Mouse (Mus musculus): ENCODE results near the gene Ctnnb1. TPM values are rescaled to one million over a fixed set of nuclear protein-coding genes. Genes with fewer than 3 reads are reported as not detected.

Ctnnb1 gene
- total RNA-seq, 1 experiment from 2014 or later = 511 TPM

- no peak for ATAC-seq (ENCODE audit: extremely low read depth, insufficient number of reproducible peaks, low FRiP score, poor library complexity, severe bottlenecking)
Observed at GRCm38 (mm10) chr9:120951947-120952346, 22.9 kb downstream of the Ctnnb1 start.

GRCm38 (mm10) chr9:120958051-120958450 is 29.0 kb downstream of the Ctnnb1 start:
- ATAC-seq (ENCODE audit: extremely low read depth, insufficient number of reproducible peaks, low FRiP score, poor library complexity, severe bottlenecking) = no peak

- no peak for ATAC-seq (ENCODE audit: extremely low read depth, insufficient number of reproducible peaks, low FRiP score, poor library complexity, severe bottlenecking)
Observed at GRCm38 (mm10) chr9:120958560-120958959, 29.5 kb downstream of the Ctnnb1 start.

GRCm38 (mm10) chr9:120959225-120959624 is 30.2 kb downstream of the Ctnnb1 start:
- no peak for ATAC-seq (ENCODE audit: extremely low read depth, insufficient number of reproducible peaks, low FRiP score, poor library complexity, severe bottlenecking)

GRCm38 (mm10) chr9:120960611-120961010 is 31.6 kb downstream of the Ctnnb1 start:
- no peak for ATAC-seq (ENCODE audit: extremely low read depth, insufficient number of reproducible peaks, low FRiP score, poor library complexity, severe bottlenecking)

- no peak for ATAC-seq (ENCODE audit: extremely low read depth, insufficient number of reproducible peaks, low FRiP score, poor library complexity, severe bottlenecking)
Observed at GRCm38 (mm10) chr9:120961466-120961865, 32.5 kb downstream of the Ctnnb1 start.

GRCm38 (mm10) chr9:120961969-120962700 is 33.1 kb downstream of the Ctnnb1 start:
- ATAC-seq (ENCODE audit: extremely low read depth, insufficient number of reproducible peaks, low FRiP score, poor library complexity, severe bottlenecking) = peak; percentile 47; the same call in 1 of the 2 replicates

GRCm38 (mm10) chr9:120963104-120963503 is 34.1 kb downstream of the Ctnnb1 start:
- no peak for ATAC-seq (ENCODE audit: extremely low read depth, insufficient number of reproducible peaks, low FRiP score, poor library complexity, severe bottlenecking)

- no peak for ATAC-seq (ENCODE audit: extremely low read depth, insufficient number of reproducible peaks, low FRiP score, poor library complexity, severe bottlenecking)
Observed at GRCm38 (mm10) chr9:120963720-120964119, 34.7 kb downstream of the Ctnnb1 start.

- no peak for ATAC-seq (ENCODE audit: extremely low read depth, insufficient number of reproducible peaks, low FRiP score, poor library complexity, severe bottlenecking)
Observed at GRCm38 (mm10) chr9:120964224-120964623, 35.2 kb downstream of the Ctnnb1 start.

- no peak for ATAC-seq (ENCODE audit: extremely low read depth, insufficient number of reproducible peaks, low FRiP score, poor library complexity, severe bottlenecking)
Observed at GRCm38 (mm10) chr9:120965007-120965406, 36.0 kb downstream of the Ctnnb1 start.

- ATAC-seq (ENCODE audit: extremely low read depth, insufficient number of reproducible peaks, low FRiP score, poor library complexity, severe bottlenecking) = no peak
Observed at GRCm38 (mm10) chr9:120973026-120973515, 44.1 kb downstream of the Ctnnb1 start.

- ATAC-seq (ENCODE audit: extremely low read depth, insufficient number of reproducible peaks, low FRiP score, poor library complexity, severe bottlenecking) = no peak
Observed at GRCm38 (mm10) chr9:120974209-120974608, 45.2 kb downstream of the Ctnnb1 start.

- no peak for ATAC-seq (ENCODE audit: extremely low read depth, insufficient number of reproducible peaks, low FRiP score, poor library complexity, severe bottlenecking)
Observed at GRCm38 (mm10) chr9:120976158-120976557, 47.1 kb downstream of the Ctnnb1 start.

GRCm38 (mm10) chr9:120976856-120977255 is 47.8 kb downstream of the Ctnnb1 start:
- no peak for ATAC-seq (ENCODE audit: extremely low read depth, insufficient number of reproducible peaks, low FRiP score, poor library complexity, severe bottlenecking)

- ATAC-seq (ENCODE audit: extremely low read depth, insufficient number of reproducible peaks, low FRiP score, poor library complexity, severe bottlenecking) = no peak
Observed at GRCm38 (mm10) chr9:120981777-120982176, 52.8 kb downstream of the Ctnnb1 start.

GRCm38 (mm10) chr9:120983849-120984248 is 54.8 kb downstream of the Ctnnb1 start:
- ATAC-seq (ENCODE audit: extremely low read depth, insufficient number of reproducible peaks, low FRiP score, poor library complexity, severe bottlenecking) = no peak

- no peak for ATAC-seq (ENCODE audit: extremely low read depth, insufficient number of reproducible peaks, low FRiP score, poor library complexity, severe bottlenecking)
Observed at GRCm38 (mm10) chr9:120984509-120984908, 55.5 kb downstream of the Ctnnb1 start.

GRCm38 (mm10) chr9:120985009-120985408 is 56.0 kb downstream of the Ctnnb1 start:
- ATAC-seq (ENCODE audit: extremely low read depth, insufficient number of reproducible peaks, low FRiP score, poor library complexity, severe bottlenecking) = no peak

- no peak for ATAC-seq (ENCODE audit: extremely low read depth, insufficient number of reproducible peaks, low FRiP score, poor library complexity, severe bottlenecking)
Observed at GRCm38 (mm10) chr9:120985524-120985923, 56.5 kb downstream of the Ctnnb1 start.

- ATAC-seq (ENCODE audit: extremely low read depth, insufficient number of reproducible peaks, low FRiP score, poor library complexity, severe bottlenecking) = no peak
Observed at GRCm38 (mm10) chr9:120986255-120986654, 57.2 kb downstream of the Ctnnb1 start.

Measured in neutrophil, adult 5-6 weeks (primary cell).